Comparison of ENCODE assay signal across 10 mouse cellular contexts in genomic region chr5:34183156-34183880, GRCm38 (mm10). TPM values are rescaled to one million over a fixed set of nuclear protein-coding genes. Genes with fewer than 3 reads are reported as not detected.
DNase-seq lines count a peak whose midpoint lies in the region; ATAC-seq and TF ChIP-seq lines count a peak whose summit lies in the region.
"Had no signal": no experiment of that assay in that cellular context is flagged by ENCODE, and none has a peak within 500 bp of the region (broad histone marks: within the 10 kb centered on the region; RNA-seq: fewer than 3 reads in every experiment).

No protein-coding gene starts in this region.

- H3K9me3 ChIP-seq in heart, postnatal 0 days (replicated peaks; ENCODE audit: control insufficient read depth, low read length), result no peaks in the 10 kb centered on the region
- no peaks in the 10 kb centered on the region for H3K9me3 ChIP-seq in forebrain, postnatal 0 days (ENCODE audit: low read length)
- H3K9me3 ChIP-seq in forebrain, embryonic 13.5 days (replicated peaks), result no peaks in the 10 kb centered on the region
- H3K9me3 ChIP-seq: liver, embryonic 15.5 days had no signal

- WGBS in heart, postnatal 0 days, result 11% methylated on average over 4 of the region's 5 CpGs
- WGBS in liver, adult 2 months, result 23% methylated on average over 5 of the region's 5 CpGs
- 45% methylated on average over 5 of the region's 5 CpGs for WGBS in forebrain, postnatal 0 days
- WGBS in forebrain, embryonic 13.5 days, result 75% methylated on average over 5 of the region's 5 CpGs

- peak; percentile 3 for DNase-seq in right cerebral cortex, postnatal 25 days
- DNase-seq in right cerebral cortex, adult 18-20 months, result no peak
- DNase-seq in gastrocnemius, adult 2 months, result peak; percentile 73
- peak; percentile 86 for DNase-seq in heart, postnatal 0 days (ENCODE audit: low spot score)
- peak; percentile 27 for DNase-seq in liver, adult 2 months (ENCODE audit: extremely low read depth, low read depth, low spot score)
- no peak for DNase-seq in forebrain, postnatal 0 days
- no peak for DNase-seq in embryo, embryonic 9.5 days (ENCODE audit: extremely low spot score)

- H3K4me3 ChIP-seq in gastrocnemius, adult 2 months, result peak overlapping the region; percentile 83
- no peak overlapping the region for H3K4me3 ChIP-seq in heart, postnatal 0 days (ENCODE audit: low read depth, low read length)
- H3K4me3 ChIP-seq in liver, adult 2 months (ENCODE audit: insufficient read depth, low read depth, low read length), result no peak overlapping the region
- no peak overlapping the region for H3K4me3 ChIP-seq in forebrain, postnatal 0 days (ENCODE audit: low read depth, low read length)
- H3K4me3 ChIP-seq in forebrain, embryonic 13.5 days, result no peak overlapping the region
- H3K4me3 ChIP-seq: erythroblast, embryonic 14.5 days; liver, embryonic 15.5 days had no signal

- intact Hi-C loops in gastrocnemius, adult 2 months (cut with DNase I), result no loop called here

- ATAC-seq in heart, postnatal 0 days (ENCODE audit: insufficient read depth, low read depth), result peak; percentile 29
- ATAC-seq in forebrain, postnatal 0 days, result no peak
- no peak for ATAC-seq in forebrain, embryonic 13.5 days

- peak overlapping the region; percentile 98 for H3K27ac ChIP-seq in gastrocnemius, adult 2 months
- H3K27ac ChIP-seq in heart, postnatal 0 days (ENCODE audit: low read depth), result peak overlapping the region; percentile 81
- peak overlapping the region; percentile 45 for H3K27ac ChIP-seq in liver, adult 2 months (replicated peaks; ENCODE audit: insufficient read depth, low read depth, low read length)
- H3K27ac ChIP-seq in forebrain, postnatal 0 days (ENCODE audit: low read depth, low read length), result no peak overlapping the region
- no peak overlapping the region for H3K27ac ChIP-seq in forebrain, embryonic 13.5 days
- H3K27ac ChIP-seq: liver, embryonic 15.5 days had no signal

- H3K9ac ChIP-seq in heart, postnatal 0 days (replicated peaks; ENCODE audit: low read depth, low read length), result no peak overlapping the region
- peak overlapping the region; percentile 3; the same call in 1 of the 2 replicates for H3K9ac ChIP-seq in liver, adult 2 months (ENCODE audit: low read depth, low read length)
- H3K9ac ChIP-seq in forebrain, postnatal 0 days, result no peak overlapping the region
- H3K9ac ChIP-seq in forebrain, embryonic 13.5 days, result no peak overlapping the region; the same call in 1 of the 2 replicates
- H3K9ac ChIP-seq: liver, embryonic 15.5 days had no signal

- no peaks in the 10 kb centered on the region for H3K27me3 ChIP-seq in heart, postnatal 0 days (ENCODE audit: control insufficient read depth, insufficient read depth, low read length)
- no peaks in the 10 kb centered on the region for H3K27me3 ChIP-seq in liver, adult 2 months (ENCODE audit: control insufficient read depth, insufficient read depth, low read length)
- H3K27me3 ChIP-seq in forebrain, postnatal 0 days (ENCODE audit: insufficient read depth, low read length), result no peaks in the 10 kb centered on the region
- no peaks in the 10 kb centered on the region for H3K27me3 ChIP-seq in forebrain, embryonic 13.5 days
- H3K27me3 ChIP-seq: liver, embryonic 15.5 days had no signal

- TF ChIP-seq CTCF in gastrocnemius, adult 2 months (IDR thresholded peaks at IDR 0.05), result no peak
- no peak for TF ChIP-seq CTCF in heart, postnatal 0 days (IDR thresholded peaks at IDR 0.05; ENCODE audit: low read depth)
- TF ChIP-seq CTCF in liver, adult 2 months (IDR thresholded peaks at IDR 0.05; ENCODE audit: low read depth, low read length), result no peak
- no peak for TF ChIP-seq CTCF in forebrain, postnatal 0 days (IDR thresholded peaks at IDR 0.05; ENCODE audit: low read depth)

- H3K4me1 ChIP-seq in heart, postnatal 0 days (ENCODE audit: control insufficient read depth, insufficient read depth), result peaks cover 39% of the 10 kb centered on the region
- peaks cover 25% of the 10 kb centered on the region for H3K4me1 ChIP-seq in liver, adult 2 months (ENCODE audit: control insufficient read depth, insufficient read depth, low read length)
- peaks cover 26% of the 10 kb centered on the region for H3K4me1 ChIP-seq in forebrain, postnatal 0 days (ENCODE audit: insufficient read depth)
- peaks cover 42% of the 10 kb centered on the region for H3K4me1 ChIP-seq in forebrain, embryonic 13.5 days

- TF ChIP-seq POLR2A in liver, adult 2 months (IDR thresholded peaks at IDR 0.05; ENCODE audit: extremely low read depth, insufficient read depth, low read length), result no peak

- H3K4me2 ChIP-seq in heart, postnatal 0 days (ENCODE audit: low read depth, low read length), result peak overlapping the region; percentile 31
- no peak overlapping the region for H3K4me2 ChIP-seq in forebrain, postnatal 0 days (ENCODE audit: low read depth)
- no peak overlapping the region for H3K4me2 ChIP-seq in forebrain, embryonic 13.5 days
- H3K4me2 ChIP-seq: liver, embryonic 15.5 days had no signal

- peaks cover 38% of the 10 kb centered on the region for H3K36me3 ChIP-seq in heart, postnatal 0 days (replicated peaks; ENCODE audit: control insufficient read depth, insufficient read depth, low read length)
- H3K36me3 ChIP-seq in liver, adult 2 months (ENCODE audit: control insufficient read depth, insufficient read depth, low read length), result peaks cover 15% of the 10 kb centered on the region
- peaks cover 24% of the 10 kb centered on the region for H3K36me3 ChIP-seq in forebrain, postnatal 0 days (ENCODE audit: insufficient read depth)
- H3K36me3 ChIP-seq in forebrain, embryonic 13.5 days (ENCODE audit: poor library complexity, severe bottlenecking), result peaks cover 23% of the 10 kb centered on the region; the same call in 1 of the 2 replicates

- peak; percentile 81; the same call in 1 of the 2 replicates for TF ChIP-seq EP300 in heart, postnatal 0 days (IDR thresholded peaks at IDR 0.05; ENCODE audit: low read depth)

- peaks cover 32% of the 10 kb centered on the region for H3K79me2 ChIP-seq in liver, adult 2 months (ENCODE audit: control insufficient read depth, insufficient read depth, low read length)

RNA-seq across cellular contexts. Expression of gene Mxd4, which starts 4.2 kb away (rescaled TPM):
- total RNA-seq in gastrocnemius, adult 2 months (2021), result 10 to 100 TPM; 25.8 to 35.6 TPM
- total RNA-seq in heart, postnatal 0 days (2014; rRNA removed; ENCODE audit: low replicate concordance), result 104 and 114 TPM in 2 replicates
- polyA plus RNA-seq in heart, postnatal 0 days (2015; fragmentation: Nextera tagmentation; extraction: Ambion mirVana), result 22.5 and 24.5 TPM in 2 replicates
- 43.6 and 53.5 TPM in 2 replicates for total RNA-seq in liver, adult 2 months (2014; rRNA removed)
- polyA plus RNA-seq in liver, adult 2 months (2012; rRNA removed), result 111 and 125 TPM in 2 replicates
- 75.9 and 88.9 TPM in 2 replicates for total RNA-seq in forebrain, postnatal 0 days (2014; rRNA removed)
- 18.1 and 23.7 TPM in 2 replicates for polyA plus RNA-seq in forebrain, postnatal 0 days (2015; fragmentation: Nextera tagmentation; extraction: Ambion mirVana)
- 28.2 and 31.1 TPM in 2 replicates for polyA plus RNA-seq in forebrain, embryonic 13.5 days (2015; fragmentation: Nextera tagmentation; extraction: Ambion mirVana)

RNA-seq across cellular contexts. Expression of gene Haus3, which starts 14.0 kb away (rescaled TPM):
- 1 to 10 TPM; 3.2 to 4.2 TPM for total RNA-seq in gastrocnemius, adult 2 months (2021)
- 5.6 and 17.9 TPM in 2 replicates for total RNA-seq in heart, postnatal 0 days (2014; rRNA removed; ENCODE audit: low replicate concordance)
- 11.4 and 11.6 TPM in 2 replicates for polyA plus RNA-seq in heart, postnatal 0 days (2015; fragmentation: Nextera tagmentation; extraction: Ambion mirVana)
- total RNA-seq in liver, adult 2 months (2014; rRNA removed), result 3.9 and 4.0 TPM in 2 replicates
- 0.17 and 0.27 TPM in 2 replicates for polyA plus RNA-seq in liver, adult 2 months (2012; rRNA removed)
- total RNA-seq in forebrain, postnatal 0 days (2014; rRNA removed), result 6.0 and 11.4 TPM in 2 replicates
- polyA plus RNA-seq in forebrain, postnatal 0 days (2015; fragmentation: Nextera tagmentation; extraction: Ambion mirVana), result 7.9 and 9.1 TPM in 2 replicates
- 32.0 and 32.7 TPM in 2 replicates for polyA plus RNA-seq in forebrain, embryonic 13.5 days (2015; fragmentation: Nextera tagmentation; extraction: Ambion mirVana)

RNA-seq across cellular contexts. Expression of gene Poln, which starts 14.1 kb away (rescaled TPM):
- total RNA-seq in gastrocnemius, adult 2 months (2021), result 1 to 10 TPM; 1.1 to 2.1 TPM
- total RNA-seq in heart, postnatal 0 days (2014; rRNA removed; ENCODE audit: low replicate concordance), result 0.19 TPM in 1 of 2 replicates, not detected in the other
- 0.54 and 1.3 TPM in 2 replicates for polyA plus RNA-seq in heart, postnatal 0 days (2015; fragmentation: Nextera tagmentation; extraction: Ambion mirVana)
- 0.13 TPM in 1 of 2 replicates, not detected in the other for total RNA-seq in liver, adult 2 months (2014; rRNA removed)
- polyA plus RNA-seq in liver, adult 2 months (2012; rRNA removed), result not detected in 2 replicates
- 0.05 and 0.15 TPM in 2 replicates for total RNA-seq in forebrain, postnatal 0 days (2014; rRNA removed)
- polyA plus RNA-seq in forebrain, postnatal 0 days (2015; fragmentation: Nextera tagmentation; extraction: Ambion mirVana), result 0.13 and 0.48 TPM in 2 replicates
- 0.49 and 0.88 TPM in 2 replicates for polyA plus RNA-seq in forebrain, embryonic 13.5 days (2015; fragmentation: Nextera tagmentation; extraction: Ambion mirVana)
- polyA plus RNA-seq: erythroblast, embryonic 14.5 days had no signal

Comparison
In these comparisons a context has a peak if more than half of its experiments do, and no peak if none do; other contexts are left out.
1. DNase-seq: peak in right cerebral cortex, postnatal 25 days (single experiment), gastrocnemius, adult 2 months (single experiment), heart, postnatal 0 days (single experiment) and liver, adult 2 months (single experiment); none in right cerebral cortex, adult 18-20 months (single experiment), forebrain, postnatal 0 days (single experiment) and embryo, embryonic 9.5 days (single experiment).
2. H3K27ac ChIP-seq: peak in gastrocnemius, adult 2 months (single experiment), heart, postnatal 0 days (single experiment) and liver, adult 2 months (single experiment); none in forebrain, postnatal 0 days (single experiment) and forebrain, embryonic 13.5 days (single experiment).